Comparison of ENCODE assay signal across 22 mouse cellular contexts in the genomic region with DNA sequence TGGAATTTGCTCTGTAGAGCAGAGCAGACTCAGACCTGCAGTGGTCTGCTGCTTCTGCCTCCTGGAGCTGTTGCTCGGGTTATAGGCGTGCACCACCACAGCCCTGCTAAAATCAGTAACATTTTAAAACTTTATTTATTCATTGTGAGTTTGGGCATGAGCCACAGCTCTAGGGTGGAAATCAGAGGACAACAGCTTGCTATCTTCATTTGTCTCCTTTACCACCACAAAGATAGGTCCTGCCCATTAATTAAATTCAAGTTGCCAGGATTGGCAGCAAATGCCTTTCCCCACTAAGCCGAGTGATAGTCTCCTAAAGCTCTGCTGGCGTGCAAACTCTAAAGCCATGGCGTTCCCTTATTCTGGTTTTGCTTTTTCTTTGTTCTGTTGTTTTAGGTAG. TPM values are rescaled to one million over a fixed set of nuclear protein-coding genes. Genes with fewer than 3 reads are reported as not detected.
DNase-seq lines count a peak whose midpoint lies in the region; ATAC-seq and TF ChIP-seq lines count a peak whose summit lies in the region.
"Had no signal": no experiment of that assay in that cellular context is flagged by ENCODE, and none has a peak within 500 bp of the region (broad histone marks: within the 10 kb centered on the region; RNA-seq: fewer than 3 reads in every experiment).

No protein-coding gene starts in this region.

- no peak overlapping the region for H3K4me2 ChIP-seq in heart, embryonic 13.5 days
- H3K4me2 ChIP-seq in liver, embryonic 11.5 days = peak overlapping the region; percentile 6; the same call in 1 of the 2 replicates
- peak overlapping the region; percentile 26 for H3K4me2 ChIP-seq in liver, embryonic 15.5 days
- no peak overlapping the region for H3K4me2 ChIP-seq in stomach, postnatal 0 days (replicated peaks; ENCODE audit: low read depth)
- H3K4me2 ChIP-seq in midbrain, embryonic 15.5 days = no peak overlapping the region
- H3K4me2 ChIP-seq: limb, embryonic 15.5 days; midbrain, embryonic 11.5 days had no signal

- WGBS in heart, embryonic 13.5 days = 59% methylated on average over 5 of the region's 5 CpGs
- WGBS in liver, embryonic 11.5 days = 81% methylated on average over 5 of the region's 5 CpGs
- WGBS in liver, embryonic 15.5 days (ENCODE audit: insufficient replicate concordance) = 46% methylated on average over 5 of the region's 5 CpGs
- 47% methylated on average over 5 of the region's 5 CpGs for whole genome bisulfite sequencing in stomach, postnatal 0 days
- 74% methylated on average over 5 of the region's 5 CpGs for WGBS in midbrain, embryonic 15.5 days

- no peak for TF ChIP-seq CTCF in stomach, postnatal 0 days (IDR thresholded peaks at IDR 0.05; ENCODE audit: low read depth)

- peaks cover 72% of the 10 kb centered on the region for H3K4me1 ChIP-seq in heart, embryonic 13.5 days
- peaks cover 54% of the 10 kb centered on the region for H3K4me1 ChIP-seq in liver, embryonic 11.5 days (replicated peaks; ENCODE audit: control insufficient read depth, insufficient read depth, low read length)
- peaks cover 76% of the 10 kb centered on the region for H3K4me1 ChIP-seq in liver, embryonic 15.5 days (replicated peaks)
- H3K4me1 ChIP-seq in stomach, postnatal 0 days (replicated peaks; ENCODE audit: control insufficient read depth, insufficient read depth) = no peaks in the 10 kb centered on the region
- peaks cover 31% of the 10 kb centered on the region for H3K4me1 ChIP-seq in midbrain, embryonic 15.5 days

- TF ChIP-seq EP300 in stomach, postnatal 0 days (optimal IDR thresholded peaks at IDR 0.05) = no peak

- intact Hi-C loops in heart, postnatal 36 days (cut with DNase I) = no loop called here

- no peaks in the 10 kb centered on the region for H3K36me3 ChIP-seq in heart, embryonic 13.5 days
- no peaks in the 10 kb centered on the region; the same call in 1 of the 2 replicates for H3K36me3 ChIP-seq in liver, embryonic 11.5 days (ENCODE audit: control insufficient read depth, insufficient read depth, low read length)
- H3K36me3 ChIP-seq in liver, embryonic 15.5 days (replicated peaks) = no peaks in the 10 kb centered on the region
- H3K36me3 ChIP-seq in stomach, postnatal 0 days (ENCODE audit: control insufficient read depth, insufficient read depth, low read length) = no peaks in the 10 kb centered on the region
- H3K36me3 ChIP-seq in midbrain, embryonic 15.5 days (replicated peaks) = no peaks in the 10 kb centered on the region
- H3K36me3 ChIP-seq: forebrain, embryonic 10.5 days; limb, embryonic 15.5 days had no signal

- H3K4me3 ChIP-seq in heart, embryonic 13.5 days = no peak overlapping the region
- 0 out of 2 replicates have a peak overlapping the region, but pooled peaks have one; percentile 10 for H3K4me3 ChIP-seq in liver, embryonic 11.5 days (ENCODE audit: low read depth, low read length)
- H3K4me3 ChIP-seq in liver, embryonic 15.5 days (replicated peaks) = peak overlapping the region; percentile 22
- H3K4me3 ChIP-seq in stomach, postnatal 0 days (ENCODE audit: low read depth, low read length) = no peak overlapping the region
- no peak overlapping the region for H3K4me3 ChIP-seq in midbrain, embryonic 15.5 days
- H3K4me3 ChIP-seq: forebrain, embryonic 10.5 days; heart, adult 2 months; limb, embryonic 15.5 days had no signal

- H3K9ac ChIP-seq in heart, embryonic 13.5 days = peak overlapping the region; percentile 44; the same call in 1 of the 2 replicates
- H3K9ac ChIP-seq in liver, embryonic 11.5 days (ENCODE audit: low read depth, low read length) = peak overlapping the region; percentile 35
- H3K9ac ChIP-seq in liver, embryonic 15.5 days = peak overlapping the region; percentile 26; the same call in 1 of the 2 replicates
- H3K9ac ChIP-seq in stomach, postnatal 0 days (ENCODE audit: low read length) = no peak overlapping the region
- no peak overlapping the region for H3K9ac ChIP-seq in midbrain, embryonic 15.5 days
- H3K9ac ChIP-seq: forebrain, postnatal 0 days; limb, embryonic 15.5 days had no signal

- no peak overlapping the region for H3K27ac ChIP-seq in heart, embryonic 13.5 days (replicated peaks)
- H3K27ac ChIP-seq in liver, embryonic 11.5 days (ENCODE audit: low read depth, low read length) = peak overlapping the region; percentile 32
- peak overlapping the region; percentile 61 for H3K27ac ChIP-seq in liver, embryonic 15.5 days (replicated peaks)
- 0 out of 2 replicates have a peak overlapping the region, but pooled peaks have one; percentile 0 for H3K27ac ChIP-seq in stomach, postnatal 0 days (replicated peaks)
- no peak overlapping the region for H3K27ac ChIP-seq in midbrain, embryonic 15.5 days
- H3K27ac ChIP-seq: forebrain, embryonic 10.5 days; heart, adult 2 months; limb, embryonic 15.5 days; macrophage had no signal

- no peaks in the 10 kb centered on the region for H3K9me3 ChIP-seq in heart, embryonic 13.5 days
- no peaks in the 10 kb centered on the region for H3K9me3 ChIP-seq in liver, embryonic 11.5 days (ENCODE audit: control insufficient read depth, low read length)
- no peaks in the 10 kb centered on the region for H3K9me3 ChIP-seq in liver, embryonic 15.5 days (replicated peaks)
- no peaks in the 10 kb centered on the region for H3K9me3 ChIP-seq in stomach, postnatal 0 days (ENCODE audit: control insufficient read depth, low read length)
- no peaks in the 10 kb centered on the region for H3K9me3 ChIP-seq in midbrain, embryonic 15.5 days
- H3K9me3 ChIP-seq: forebrain, embryonic 10.5 days; limb, embryonic 15.5 days had no signal

- no peak for DNase-seq in heart, postnatal 36 days
- DNase-seq in liver, embryonic 11.5 days (ENCODE audit: low spot score) = no peak
- no peak for DNase-seq in liver
- DNase-seq in stomach, postnatal 0 days (ENCODE audit: low spot score) = no peak
- no peak for DNase-seq in lung, adult 18-20 months
- DNase-seq: adrenal gland, adult 2 months; cerebellum, adult 2 months; cerebellum, postnatal 25 days; forebrain, postnatal 0 days; gastrocnemius, postnatal 14 days; heart, adult 2 months; heart, postnatal 10 days; kidney, adult 11 months; left cerebral cortex, postnatal 4 days had no signal

- H3K27me3 ChIP-seq in heart, embryonic 13.5 days (replicated peaks) = no peaks in the 10 kb centered on the region
- no peaks in the 10 kb centered on the region for H3K27me3 ChIP-seq in liver, embryonic 11.5 days (replicated peaks; ENCODE audit: control insufficient read depth, insufficient read depth, low read length)
- H3K27me3 ChIP-seq in liver, embryonic 15.5 days = no peaks in the 10 kb centered on the region
- no peaks in the 10 kb centered on the region for H3K27me3 ChIP-seq in stomach, postnatal 0 days (ENCODE audit: control insufficient read depth, insufficient read depth, low read length)
- H3K27me3 ChIP-seq in midbrain, embryonic 15.5 days (replicated peaks) = no peaks in the 10 kb centered on the region
- H3K27me3 ChIP-seq: limb, embryonic 15.5 days had no signal

- ATAC-seq in heart, embryonic 13.5 days (ENCODE audit: extremely low read depth, insufficient number of reproducible peaks, low FRiP score, low TSS enrichment) = no peak
- no peak for ATAC-seq in liver, embryonic 11.5 days (replicated peaks; ENCODE audit: low FRiP score)
- no peak for ATAC-seq in liver, embryonic 15.5 days (ENCODE audit: insufficient read depth)
- ATAC-seq in stomach, postnatal 0 days (ENCODE audit: low FRiP score, low TSS enrichment) = no peak
- ATAC-seq in midbrain, embryonic 15.5 days (replicated peaks) = no peak
- ATAC-seq: forebrain, postnatal 0 days; lung, postnatal 0 days had no signal

RNA-seq across cellular contexts. Expression of gene Ubp1, which starts 4.9 kb away (rescaled TPM):
- polyA plus RNA-seq in heart, embryonic 13.5 days (2015; fragmentation: Nextera tagmentation; extraction: Ambion mirVana) = 21.1 and 22.2 TPM in 2 replicates
- 10 to 100 TPM; 24.9 to 25.7 TPM for total RNA-seq in heart, postnatal 36 days (2021)
- 57.4 and 58.5 TPM in 2 replicates for polyA plus RNA-seq in liver, embryonic 11.5 days (2014; fragmentation: Nextera tagmentation; extraction: Ambion mirVana)
- 49.8 and 51.8 TPM in 2 replicates for polyA plus RNA-seq in liver, embryonic 15.5 days (2015; fragmentation: Nextera tagmentation; extraction: Ambion mirVana)
- polyA plus RNA-seq in stomach, postnatal 0 days (2015; fragmentation: Nextera tagmentation; extraction: Ambion mirVana) = 14.4 and 16.5 TPM in 2 replicates
- polyA plus RNA-seq in midbrain, embryonic 15.5 days (2015; fragmentation: Nextera tagmentation; extraction: Ambion mirVana) = 33.1 and 34.2 TPM in 2 replicates

Comparison
In these comparisons a context has a peak if more than half of its experiments do, and no peak if none do; other contexts are left out.
1. H3K27ac ChIP-seq: peak in liver, embryonic 11.5 days (single experiment), liver, embryonic 15.5 days (single experiment) and stomach, postnatal 0 days (single experiment); none in heart, embryonic 13.5 days (single experiment) and midbrain, embryonic 15.5 days (single experiment).
2. H3K4me2 ChIP-seq: peak in liver, embryonic 11.5 days (single experiment) and liver, embryonic 15.5 days (single experiment); none in heart, embryonic 13.5 days (single experiment), stomach, postnatal 0 days (single experiment) and midbrain, embryonic 15.5 days (single experiment).
3. H3K4me3 ChIP-seq: peak in liver, embryonic 11.5 days (single experiment) and liver, embryonic 15.5 days (single experiment); none in heart, embryonic 13.5 days (single experiment), stomach, postnatal 0 days (single experiment) and midbrain, embryonic 15.5 days (single experiment).
4. H3K9ac ChIP-seq: peak in heart, embryonic 13.5 days (single experiment), liver, embryonic 11.5 days (single experiment) and liver, embryonic 15.5 days (single experiment); none in stomach, postnatal 0 days (single experiment) and midbrain, embryonic 15.5 days (single experiment).